Mouse (Mus musculus): ENCODE measurements at regions not wholly inside any gene's neighbourhood (a gene's known extent, or its start where the extent isn't known, plus 50 kb on each side); places are given as distances from the start of the nearest gene placed in this dataset.
"Not testable (repeated sequence)": the region's sequence is repeated elsewhere in the genome, so short reads cannot be mapped to it uniquely, and the experiment has no call there.

DNA sequence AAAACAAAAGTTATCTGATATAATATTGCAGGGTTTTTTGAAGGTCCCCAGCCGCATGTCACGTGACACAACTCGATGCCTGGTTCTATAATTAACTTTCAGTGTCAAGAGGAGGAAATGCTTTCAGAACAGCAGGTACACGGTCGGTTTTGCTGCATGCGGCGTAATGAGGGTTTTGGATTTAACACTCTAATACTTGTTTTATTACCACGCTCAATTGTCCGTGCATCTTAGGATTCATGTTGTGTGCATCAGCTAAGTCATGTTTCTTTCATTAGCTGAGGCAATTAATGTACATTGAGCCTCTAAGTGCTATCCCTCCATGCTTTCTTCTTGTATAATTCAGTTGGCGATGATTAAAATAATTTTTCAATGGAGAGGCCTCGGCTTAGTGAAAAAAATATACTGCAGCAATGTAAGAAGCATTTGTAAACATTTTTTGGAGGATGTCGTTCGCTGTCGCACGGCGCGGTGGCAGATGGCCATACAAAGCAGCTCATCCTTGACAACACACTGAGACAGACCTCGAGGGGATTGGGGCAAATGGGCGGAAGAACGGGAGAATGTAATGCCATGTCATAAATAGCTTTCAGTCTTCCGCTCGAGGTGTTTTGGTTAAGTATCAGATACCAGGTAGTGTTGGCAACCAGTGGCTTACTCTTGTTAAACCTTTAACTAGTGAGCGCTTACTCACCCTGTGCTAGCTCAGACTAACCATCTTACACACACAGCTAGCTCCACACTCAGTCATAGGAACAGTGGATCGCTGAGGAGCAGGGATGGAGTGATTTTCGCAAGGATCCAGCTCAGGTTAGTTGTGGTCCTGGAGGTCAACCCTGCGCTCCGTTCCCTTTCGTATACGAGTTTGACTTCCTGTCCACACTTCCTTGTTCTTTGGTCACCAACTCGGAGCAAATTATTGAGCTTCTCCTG, 130.2 kb upstream of the Rhobtb1 start:
- H3K9ac ChIP-seq (ENCODE audit: low read depth, low read length), result no peak overlapping the region
- H3K27me3 ChIP-seq (replicated peaks; ENCODE audit: control insufficient read depth, insufficient read depth, low read length), result no peaks in the 10 kb centered on the region
- no peak for ATAC-seq
- H3K4me2 ChIP-seq (replicated peaks; ENCODE audit: low read depth), result peak overlapping the region; percentile 40; the same call in 1 of the 2 replicates
- no peaks in the 10 kb centered on the region for H3K36me3 ChIP-seq (ENCODE audit: control insufficient read depth, insufficient read depth)
- TF ChIP-seq CTCF (IDR thresholded peaks at IDR 0.05; ENCODE audit: low read depth), result no peak
- H3K9me3 ChIP-seq (ENCODE audit: control insufficient read depth), result no peaks in the 10 kb centered on the region
- H3K4me1 ChIP-seq (replicated peaks; ENCODE audit: control insufficient read depth, insufficient read depth, low read length), result no peaks in the 10 kb centered on the region
- H3K27ac ChIP-seq (ENCODE audit: low read depth, low read length), result no peak overlapping the region
- 69% methylated on average over 30 of the region's 30 CpGs for WGBS
- no peak overlapping the region for H3K4me3 ChIP-seq (ENCODE audit: low read depth, low read length)

DNA sequence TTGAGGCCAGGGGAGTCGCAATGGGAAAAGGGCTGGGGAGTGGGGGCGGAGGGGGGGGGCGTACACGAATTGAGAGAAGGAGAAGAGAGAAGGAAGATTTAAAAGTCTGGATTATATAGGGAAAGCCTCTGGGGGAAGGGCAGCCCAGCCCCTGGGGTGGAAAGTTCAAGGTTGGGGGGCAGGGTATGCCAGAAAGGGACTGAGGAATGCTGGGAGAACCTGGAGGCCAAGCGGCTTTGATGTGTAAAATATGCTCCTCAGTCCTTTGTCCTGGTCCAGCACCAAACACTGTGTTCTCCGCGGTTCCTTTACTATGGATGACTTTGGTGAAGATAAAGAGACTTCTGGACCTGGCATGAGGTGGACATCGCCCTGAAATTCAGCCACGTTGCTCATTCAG, 117.8 kb upstream of the Rhobtb1 start:
- Histone ChIP-seq H3K4me1 (replicated peaks; ENCODE audit: control insufficient read depth, insufficient read depth, low read length) (no peaks in the 10 kb centered on the region), H3K9ac (ENCODE audit: low read depth, low read length) (no peak overlapping the region), H3K4me2 (replicated peaks; ENCODE audit: low read depth) (no peak overlapping the region), H3K27me3 (replicated peaks; ENCODE audit: control insufficient read depth, insufficient read depth, low read length) (no peaks in the 10 kb centered on the region), H3K36me3 (ENCODE audit: control insufficient read depth, insufficient read depth) (no peaks in the 10 kb centered on the region), H3K4me3 (ENCODE audit: low read depth, low read length) (no peak overlapping the region), H3K9me3 (ENCODE audit: control insufficient read depth) (no peaks in the 10 kb centered on the region), H3K27ac (ENCODE audit: low read depth, low read length) (no peak overlapping the region)
- TF ChIP-seq CTCF (IDR thresholded peaks at IDR 0.05; ENCODE audit: low read depth), result no peak
- no peak for ATAC-seq
- 77% methylated on average over 9 of the region's 9 CpGs for WGBS

DNA sequence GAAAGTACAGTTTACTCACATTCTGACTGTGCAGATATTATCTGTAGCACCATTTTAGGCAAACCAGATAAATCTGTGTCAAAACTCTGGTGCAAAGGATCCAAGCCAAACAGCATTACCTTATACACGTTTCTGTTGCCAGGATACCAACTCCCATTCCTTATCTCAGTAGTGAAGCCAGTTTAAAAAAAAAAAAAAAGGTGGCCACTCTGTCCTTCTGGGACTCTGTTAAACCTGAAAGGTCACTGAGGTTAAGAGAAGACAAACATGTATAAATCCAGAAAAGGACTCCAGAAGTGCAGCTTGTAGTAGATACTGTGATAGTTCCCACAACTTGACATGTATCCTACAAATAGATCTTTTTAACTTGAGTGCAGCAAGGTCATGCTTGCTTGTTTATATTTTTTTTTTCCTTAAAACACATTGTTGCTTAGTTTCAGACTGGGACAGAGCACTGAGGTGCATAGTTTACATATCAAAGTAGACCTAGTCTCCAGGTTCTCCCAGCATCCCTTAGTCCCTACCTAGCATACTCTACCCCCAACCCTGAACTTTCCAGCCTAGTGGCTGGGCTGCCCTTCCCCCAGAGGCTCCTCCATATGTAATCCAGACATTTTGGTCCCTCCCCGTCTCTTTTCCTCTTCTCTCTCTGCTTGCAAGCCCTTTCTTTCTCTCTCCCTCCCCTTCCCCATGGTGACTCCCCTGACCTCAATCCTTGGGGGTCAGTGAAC, 116.7 kb upstream of the Rhobtb1 start:
- Histone ChIP-seq H3K27ac (ENCODE audit: low read depth, low read length) (no peak overlapping the region), H3K9me3 (ENCODE audit: control insufficient read depth) (no peaks in the 10 kb centered on the region), H3K36me3 (ENCODE audit: control insufficient read depth, insufficient read depth) (no peaks in the 10 kb centered on the region), H3K9ac (ENCODE audit: low read depth, low read length) (no peak overlapping the region), H3K27me3 (replicated peaks; ENCODE audit: control insufficient read depth, insufficient read depth, low read length) (no peaks in the 10 kb centered on the region), H3K4me1 (replicated peaks; ENCODE audit: control insufficient read depth, insufficient read depth, low read length) (no peaks in the 10 kb centered on the region), H3K4me3 (ENCODE audit: low read depth, low read length) (no peak overlapping the region), H3K4me2 (replicated peaks; ENCODE audit: low read depth) (no peak overlapping the region)
- 39% methylated on average over 2 of the region's 2 CpGs for WGBS
- ATAC-seq, result no peak
- TF ChIP-seq CTCF (IDR thresholded peaks at IDR 0.05; ENCODE audit: low read depth), result no peak

DNA sequence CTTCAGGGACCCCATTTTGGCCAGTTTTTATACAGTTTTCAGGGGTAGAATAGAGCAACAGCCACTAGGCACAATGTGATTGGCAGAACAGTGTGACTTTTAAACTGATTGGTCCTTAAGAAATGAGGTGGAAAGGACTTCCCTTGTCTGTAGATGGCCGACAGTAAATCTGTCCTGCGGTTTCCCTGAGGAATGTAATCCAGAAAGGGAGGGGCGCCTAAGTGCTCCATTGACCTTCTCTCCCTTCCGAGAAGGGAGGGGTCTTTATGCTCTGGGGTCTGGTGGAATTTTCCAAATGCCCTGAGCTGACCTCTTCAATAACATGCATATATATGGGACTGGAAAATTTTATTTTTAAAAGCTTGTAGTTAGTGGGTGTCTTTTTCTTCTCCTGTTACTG, 115.7 kb upstream of the Rhobtb1 start:
- ATAC-seq; H3K27me3 ChIP-seq (replicated peaks; ENCODE audit: control insufficient read depth, insufficient read depth, low read length): not testable (repeated sequence)
- 77% methylated on average over 4 of the region's 4 CpGs for WGBS

DNA sequence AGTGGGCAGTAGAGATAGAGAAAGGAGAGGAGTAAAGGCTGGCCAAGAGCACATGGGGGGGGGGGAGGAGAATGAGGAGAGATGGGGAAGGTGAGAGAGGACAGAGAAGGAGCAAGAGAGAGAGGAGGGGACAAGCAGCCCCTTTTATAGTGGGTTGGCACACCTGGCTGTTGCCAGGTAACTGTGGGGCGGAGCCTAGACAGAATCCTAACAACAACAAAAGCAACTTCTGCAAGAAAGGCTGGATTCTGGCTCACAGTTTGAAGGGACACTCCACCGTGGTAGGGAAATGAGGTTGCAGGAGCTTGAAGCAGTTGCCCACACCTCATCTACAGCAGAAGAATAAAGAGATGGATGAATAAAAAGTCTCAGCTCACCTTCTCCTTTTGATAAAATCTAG, 115.1 kb upstream of the Rhobtb1 start:
- WGBS, result 83% methylated on average over 2 of the region's 2 CpGs
- TF ChIP-seq CTCF (IDR thresholded peaks at IDR 0.05; ENCODE audit: low read depth), result no peak
- Histone ChIP-seq H3K4me1 (replicated peaks; ENCODE audit: control insufficient read depth, insufficient read depth, low read length) (no peaks in the 10 kb centered on the region), H3K27me3 (replicated peaks; ENCODE audit: control insufficient read depth, insufficient read depth, low read length) (no peaks in the 10 kb centered on the region), H3K9me3 (ENCODE audit: control insufficient read depth) (no peaks in the 10 kb centered on the region), H3K4me3 (ENCODE audit: low read depth, low read length) (no peak overlapping the region), H3K9ac (ENCODE audit: low read depth, low read length) (no peak overlapping the region), H3K36me3 (ENCODE audit: control insufficient read depth, insufficient read depth) (no peaks in the 10 kb centered on the region), H3K4me2 (replicated peaks; ENCODE audit: low read depth) (no peak overlapping the region), H3K27ac (ENCODE audit: low read depth, low read length) (no peak overlapping the region)
- no peak for ATAC-seq

More for the DNA sequence above, 115.7 kb upstream of the Rhobtb1 start:
- not testable (repeated sequence) for H3K9ac ChIP-seq (ENCODE audit: low read depth, low read length); H3K4me3 ChIP-seq (ENCODE audit: low read depth, low read length); H3K36me3 ChIP-seq (ENCODE audit: control insufficient read depth, insufficient read depth); H3K9me3 ChIP-seq (ENCODE audit: control insufficient read depth); H3K4me1 ChIP-seq (replicated peaks; ENCODE audit: control insufficient read depth, insufficient read depth, low read length); H3K27ac ChIP-seq (ENCODE audit: low read depth, low read length); H3K4me2 ChIP-seq (replicated peaks; ENCODE audit: low read depth)

DNA sequence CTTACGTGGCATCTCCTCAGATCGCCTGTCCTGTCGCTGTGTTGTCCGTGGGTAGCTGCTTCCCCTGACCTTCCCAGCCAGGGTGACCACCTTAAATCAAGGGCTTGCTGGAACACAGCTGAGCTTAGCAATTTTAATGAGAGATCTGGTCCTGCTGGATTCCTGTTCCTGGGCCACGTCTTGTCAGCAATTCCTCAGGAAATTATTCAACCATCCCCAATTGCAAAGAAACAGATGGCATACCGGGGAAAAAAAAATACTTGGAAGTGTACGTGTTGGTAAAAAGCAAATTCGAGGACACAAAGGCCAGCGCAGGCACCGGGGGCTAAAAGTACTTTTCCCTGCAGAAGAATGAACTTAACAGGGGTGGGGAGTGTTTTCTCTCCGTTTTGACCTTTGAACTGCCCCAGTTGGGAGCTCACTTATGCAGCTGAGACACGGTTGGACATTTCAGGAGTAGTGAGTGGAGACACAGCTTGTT, 107.0 kb upstream of the Rhobtb1 start:
- Histone ChIP-seq H3K4me3 (ENCODE audit: low read depth, low read length) (no peak overlapping the region), H3K4me2 (replicated peaks; ENCODE audit: low read depth) (no peak overlapping the region), H3K36me3 (ENCODE audit: control insufficient read depth, insufficient read depth) (no peaks in the 10 kb centered on the region), H3K9me3 (ENCODE audit: control insufficient read depth) (no peaks in the 10 kb centered on the region), H3K4me1 (replicated peaks; ENCODE audit: control insufficient read depth, insufficient read depth, low read length) (no peaks in the 10 kb centered on the region), H3K27ac (ENCODE audit: low read depth, low read length) (no peak overlapping the region), H3K9ac (ENCODE audit: low read depth, low read length) (no peak overlapping the region), H3K27me3 (replicated peaks; ENCODE audit: control insufficient read depth, insufficient read depth, low read length) (no peaks in the 10 kb centered on the region)
- TF ChIP-seq CTCF (IDR thresholded peaks at IDR 0.05; ENCODE audit: low read depth), result no peak
- ATAC-seq, result no peak
- 43% methylated on average over 12 of the region's 12 CpGs for WGBS

Measured in intestine, postnatal 0 days (tissue).